Mouse (Mus musculus) ES-E14 (cell line): ENCODE data around the gene Kmt2d.

Source experiments
- ZC3H11A ChIP-seq: IDR thresholded peaks from 2 replicates; pipeline ENCODE4 v1.6.1; 2012; ENCODE audit warnings: low read depth, mild to moderate bottlenecking, inconsistent platforms, low read length, borderline replicate concordance
- ZNF384 ChIP-seq: IDR thresholded peaks from 2 replicates; pipeline ENCODE4 v1.6.1; 2012; ENCODE audit warnings: low read depth, low read length, inconsistent platforms

GRCm38 (mm10) chr15:98917091-98917490 is 46.1 kb upstream of the Kmt2d start:
- TF ChIP-seq ZC3H11A (no peak), ZNF384 (no peak)
